In the genomic region with DNA sequence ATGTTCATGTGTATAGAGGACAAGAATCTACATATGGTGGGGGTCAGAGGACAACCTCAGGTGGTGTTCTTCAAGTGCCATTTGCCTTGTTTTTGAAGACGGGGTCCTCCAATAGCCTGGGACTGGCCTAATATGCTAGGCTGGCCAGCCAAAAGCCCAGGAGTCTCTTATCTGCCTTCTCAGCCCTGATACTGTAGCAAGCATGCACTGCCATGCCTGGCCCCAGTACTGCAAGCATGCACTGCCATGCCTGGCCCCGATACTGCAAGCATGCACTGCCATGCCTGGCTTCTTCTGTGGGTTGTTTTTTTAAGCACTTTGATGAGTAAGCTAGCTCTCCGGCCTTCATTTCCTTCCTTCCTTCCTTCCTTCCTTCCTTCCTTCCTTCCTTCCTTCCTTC, we compare ENCODE assay signal across 16 mouse cellular contexts.
"Had no signal": no experiment of that assay in that cellular context is flagged by ENCODE, and none has a peak within 500 bp of the region (broad histone marks: within the 10 kb centered on the region; RNA-seq: fewer than 3 reads in every experiment).

No protein-coding gene starts in this region.

- ATAC-seq: lung, postnatal 0 days had no signal

- H3K4me3 ChIP-seq: layer of hippocampus, adult 2 months; left cerebral cortex, adult 2 months; megakaryocyte, embryonic 14.5 days had no signal

- H3K9ac ChIP-seq: liver, embryonic 14.5 days; lung, embryonic 14.5 days had no signal

- H3K27ac ChIP-seq: kidney, postnatal 0 days; layer of hippocampus, adult 2 months; left cerebral cortex, adult 2 months; liver, embryonic 14.5 days; macrophage had no signal

- H3K4me2 ChIP-seq: lung, embryonic 14.5 days; midbrain, embryonic 11.5 days had no signal

- DNase-seq: kidney, adult 9 months; kidney, postnatal 25 days; layer of hippocampus, postnatal 36 days; lung, embryonic 14.5 days; midbrain, embryonic 14.5 days; thymus, adult 2 months; thymus, postnatal 14 days; thymus, postnatal 4 days had no signal
